Comparison of ENCODE assay signal across 17 mouse cellular contexts in genomic region chrX:81147416-81147815, GRCm38 (mm10).
"Had no signal": no experiment of that assay in that cellular context is flagged by ENCODE, and none has a peak within 500 bp of the region (broad histone marks: within the 10 kb centered on the region; RNA-seq: fewer than 3 reads in every experiment).

No protein-coding gene starts in this region.

- H3K4me2 ChIP-seq: kidney, embryonic 15.5 days; liver, embryonic 13.5 days; midbrain, embryonic 11.5 days had no signal

- H3K9me3 ChIP-seq: kidney, embryonic 15.5 days; liver, embryonic 13.5 days had no signal

- H3K36me3 ChIP-seq: kidney, embryonic 15.5 days; liver, embryonic 13.5 days had no signal

- DNase-seq: kidney, adult 8-10 months; kidney, postnatal 10 days; kidney, postnatal 36 days; layer of hippocampus, postnatal 36 days; liver, embryonic 13.5 days; lung, adult 2 months; lung, postnatal 14 days; lung, postnatal 4 days; midbrain, embryonic 14.5 days; right cerebral cortex, postnatal 25 days; thymus, adult 2 months; thymus, postnatal 14 days; thymus, postnatal 4 days had no signal

- H3K9ac ChIP-seq: kidney, embryonic 15.5 days; liver, embryonic 13.5 days had no signal

- H3K27me3 ChIP-seq: kidney, embryonic 15.5 days; liver, embryonic 13.5 days had no signal

- H3K27ac ChIP-seq: kidney, embryonic 15.5 days; left cerebral cortex, adult 2 months; liver, embryonic 13.5 days; stomach, postnatal 0 days had no signal

- H3K4me1 ChIP-seq: kidney, embryonic 15.5 days; liver, embryonic 13.5 days had no signal

- H3K4me3 ChIP-seq: kidney, embryonic 15.5 days; left cerebral cortex, adult 2 months; liver, embryonic 13.5 days had no signal
